Mouse (Mus musculus): ENCODE results near the gene Borcs5. TPM values are rescaled to one million over a fixed set of nuclear protein-coding genes. Genes with fewer than 3 reads are reported as not detected.

Borcs5 gene
- polyA plus RNA-seq, 1 experiment from 2014 or later, result 13.5 TPM

- Histone ChIP-seq H3K4me3 (ENCODE audit: low read depth, low read length) (no peak overlapping the region), H3K9ac (ENCODE audit: low read depth, low read length) (no peak overlapping the region), H3K4me1 (replicated peaks; ENCODE audit: control insufficient read depth, insufficient read depth, low read length) (peaks cover 18% of the 10 kb centered on the region; the same call in 1 of the 2 replicates), H3K4me2 (replicated peaks; ENCODE audit: low read depth) (no peak overlapping the region), H3K9me3 (ENCODE audit: control insufficient read depth) (no peaks in the 10 kb centered on the region), H3K36me3 (ENCODE audit: control insufficient read depth, insufficient read depth) (peaks cover 41% of the 10 kb centered on the region), H3K27ac (ENCODE audit: low read depth, low read length) (no peak overlapping the region), H3K27me3 (replicated peaks; ENCODE audit: control insufficient read depth, insufficient read depth, low read length) (no peaks in the 10 kb centered on the region)
- no peak for TF ChIP-seq CTCF (IDR thresholded peaks at IDR 0.05; ENCODE audit: low read depth)
- WGBS, result 74% methylated on average over 5 of the region's 5 CpGs
- ATAC-seq, result no peak
These were observed 80.8 kb downstream of the Borcs5 start for GRCm38 (mm10) chr6:134720150-134720549.

DNA sequence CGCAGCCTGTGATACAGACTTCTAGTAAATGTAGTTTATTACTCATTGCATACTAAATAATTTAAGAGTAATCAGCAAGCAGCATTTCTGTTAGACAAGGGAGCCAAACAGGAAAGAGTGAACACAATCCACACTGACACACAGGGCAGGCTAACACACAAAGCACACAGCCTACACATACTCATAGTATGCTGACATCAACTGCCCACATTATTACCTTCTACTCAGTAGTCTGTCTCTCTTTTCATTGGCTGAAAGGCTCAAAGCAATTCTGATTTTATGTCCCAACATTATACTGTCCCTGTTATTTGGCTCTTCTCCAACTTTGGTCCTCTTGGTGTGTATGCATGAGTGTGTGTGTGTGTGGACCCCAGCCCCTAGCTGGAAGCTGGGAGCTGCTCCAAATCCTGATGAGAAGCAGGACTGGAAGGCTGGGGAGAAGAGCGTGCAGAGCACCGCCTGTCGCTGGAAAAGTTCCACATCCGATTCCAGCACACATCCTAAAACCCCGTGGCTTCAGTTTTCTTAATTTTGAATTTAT is 82.5 kb downstream of the Borcs5 start:
- no peaks in the 10 kb centered on the region for H3K27me3 ChIP-seq (replicated peaks; ENCODE audit: control insufficient read depth, insufficient read depth, low read length)
- H3K4me3 ChIP-seq (ENCODE audit: low read depth, low read length), result no peak overlapping the region
- H3K36me3 ChIP-seq (ENCODE audit: control insufficient read depth, insufficient read depth), result peaks cover 34% of the 10 kb centered on the region
- no peak overlapping the region for H3K4me2 ChIP-seq (replicated peaks; ENCODE audit: low read depth)
- WGBS, result 83% methylated on average over 6 of the region's 6 CpGs
- no peaks in the 10 kb centered on the region for H3K9me3 ChIP-seq (ENCODE audit: control insufficient read depth)
- no peak overlapping the region for H3K27ac ChIP-seq (ENCODE audit: low read depth, low read length)
- no peak for TF ChIP-seq CTCF (IDR thresholded peaks at IDR 0.05; ENCODE audit: low read depth)
- no peak for ATAC-seq
- no peak overlapping the region for H3K9ac ChIP-seq (ENCODE audit: low read depth, low read length)
- H3K4me1 ChIP-seq (replicated peaks; ENCODE audit: control insufficient read depth, insufficient read depth, low read length), result peaks cover 15% of the 10 kb centered on the region

GRCm38 (mm10) chr6:134722906-134723305 is 83.6 kb downstream of the Borcs5 start:
- WGBS, result 60% methylated on average over 8 of the region's 8 CpGs
- H3K27ac ChIP-seq (ENCODE audit: low read depth, low read length), result no peak overlapping the region
- H3K36me3 ChIP-seq (ENCODE audit: control insufficient read depth, insufficient read depth), result peaks cover 23% of the 10 kb centered on the region

DNA sequence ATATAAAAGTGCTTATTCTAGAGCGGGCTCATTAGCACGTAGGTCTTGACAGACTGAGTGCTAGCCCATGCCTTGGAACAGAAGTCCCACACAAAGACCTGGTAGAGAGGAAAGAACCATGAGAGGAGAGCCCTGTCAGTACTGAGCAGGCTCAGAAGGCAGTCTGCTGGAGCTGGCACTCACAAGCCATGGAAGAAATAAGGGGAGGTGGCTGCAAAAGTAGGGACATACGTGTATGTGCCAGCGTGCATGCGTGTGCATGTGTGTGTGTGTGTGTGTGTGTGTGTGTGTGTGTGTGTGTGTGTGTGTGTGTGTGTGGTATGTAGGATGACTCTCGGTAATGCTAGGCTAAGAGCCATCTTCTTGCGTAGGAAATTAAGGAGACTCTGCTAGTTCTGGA is 84.0 kb downstream of the Borcs5 start:
- no peak overlapping the region for H3K9ac ChIP-seq (ENCODE audit: low read depth, low read length)
- no peak overlapping the region for H3K4me2 ChIP-seq (replicated peaks; ENCODE audit: low read depth)
- peaks cover 19% of the 10 kb centered on the region for H3K36me3 ChIP-seq (ENCODE audit: control insufficient read depth, insufficient read depth)

More at GRCm38 (mm10) chr6:134722906-134723305, 83.6 kb downstream of the Borcs5 start:
- no peak overlapping the region for H3K9ac ChIP-seq (ENCODE audit: low read depth, low read length)
- no peaks in the 10 kb centered on the region for H3K9me3 ChIP-seq (ENCODE audit: control insufficient read depth)
- peaks cover 11% of the 10 kb centered on the region for H3K4me1 ChIP-seq (replicated peaks; ENCODE audit: control insufficient read depth, insufficient read depth, low read length)
- H3K4me3 ChIP-seq (ENCODE audit: low read depth, low read length), result no peak overlapping the region
- no peak for ATAC-seq
- no peak for TF ChIP-seq CTCF (IDR thresholded peaks at IDR 0.05; ENCODE audit: low read depth)
- H3K27me3 ChIP-seq (replicated peaks; ENCODE audit: control insufficient read depth, insufficient read depth, low read length), result no peaks in the 10 kb centered on the region
- no peak overlapping the region for H3K4me2 ChIP-seq (replicated peaks; ENCODE audit: low read depth)

DNA sequence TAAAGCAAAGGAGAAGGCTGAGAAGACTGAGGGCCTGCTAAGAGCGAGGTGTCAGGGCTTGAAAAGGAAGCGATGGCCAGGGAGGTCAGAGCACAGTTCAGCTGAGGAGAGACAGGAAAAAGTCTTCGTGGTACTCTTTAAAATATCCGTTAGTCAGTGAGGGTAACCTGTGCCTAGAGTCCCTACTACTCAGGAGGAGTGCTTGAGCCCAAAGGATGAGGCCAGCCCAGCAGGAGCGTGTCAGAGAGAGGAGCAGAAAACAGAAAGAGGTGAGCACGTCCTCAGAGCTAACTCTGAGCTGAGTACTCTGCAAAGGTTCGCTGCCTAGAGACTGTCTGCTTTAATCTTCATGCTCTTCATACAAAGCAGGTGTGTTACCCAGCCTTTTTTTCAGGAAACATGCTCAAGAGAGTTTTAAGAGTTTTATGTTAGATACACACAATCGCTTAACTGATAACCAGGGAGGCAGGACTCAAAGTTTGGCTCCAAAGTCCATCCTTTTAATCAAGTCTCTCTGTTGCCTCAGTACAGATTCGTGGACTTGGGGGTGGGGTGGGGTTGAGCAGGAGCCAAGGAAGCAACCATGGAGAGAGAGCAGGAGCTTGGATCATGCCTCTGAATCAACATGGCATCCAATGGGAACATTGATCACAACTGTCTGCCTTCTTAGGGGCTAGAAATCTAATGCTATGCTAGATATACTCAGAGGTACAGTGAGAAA is 84.7 kb downstream of the Borcs5 start:
- ATAC-seq, result peak; percentile 85
- H3K36me3 ChIP-seq (ENCODE audit: control insufficient read depth, insufficient read depth), result peaks cover 13% of the 10 kb centered on the region; the same call in 1 of the 2 replicates
- H3K9ac ChIP-seq (ENCODE audit: low read depth, low read length), result no peak overlapping the region
- H3K4me2 ChIP-seq (replicated peaks; ENCODE audit: low read depth), result peak overlapping the region; percentile 4; the same call in 1 of the 2 replicates
- 45% methylated on average over 9 of the region's 9 CpGs for WGBS
- H3K9me3 ChIP-seq (ENCODE audit: control insufficient read depth), result no peaks in the 10 kb centered on the region
- TF ChIP-seq CTCF (IDR thresholded peaks at IDR 0.05; ENCODE audit: low read depth), result no peak
- no peaks in the 10 kb centered on the region for H3K27me3 ChIP-seq (replicated peaks; ENCODE audit: control insufficient read depth, insufficient read depth, low read length)
- H3K27ac ChIP-seq (ENCODE audit: low read depth, low read length), result peak overlapping the region; percentile 64
- no peak overlapping the region for H3K4me3 ChIP-seq (ENCODE audit: low read depth, low read length)
- H3K4me1 ChIP-seq (replicated peaks; ENCODE audit: control insufficient read depth, insufficient read depth, low read length), result peaks cover 4% of the 10 kb centered on the region

More for the DNA sequence above, 84.0 kb downstream of the Borcs5 start:
- Histone ChIP-seq H3K9me3 (ENCODE audit: control insufficient read depth) (no peaks in the 10 kb centered on the region), H3K27ac (ENCODE audit: low read depth, low read length) (peak overlapping the region; percentile 64; the same call in 1 of the 2 replicates), H3K27me3 (replicated peaks; ENCODE audit: control insufficient read depth, insufficient read depth, low read length) (no peaks in the 10 kb centered on the region), H3K4me3 (ENCODE audit: low read depth, low read length) (no peak overlapping the region), H3K4me1 (replicated peaks; ENCODE audit: control insufficient read depth, insufficient read depth, low read length) (peaks cover 7% of the 10 kb centered on the region)
- WGBS, result 85% methylated on average over 7 of the region's 7 CpGs
- ATAC-seq, result no peak
- no peak for TF ChIP-seq CTCF (IDR thresholded peaks at IDR 0.05; ENCODE audit: low read depth)

GRCm38 (mm10) chr6:134725406-134725805 is 86.1 kb downstream of the Borcs5 start:
- H3K27ac ChIP-seq (ENCODE audit: low read depth, low read length), result peak overlapping the region; percentile 37; the same call in 1 of the 2 replicates
- no peak overlapping the region for H3K4me3 ChIP-seq (ENCODE audit: low read depth, low read length)
- H3K4me2 ChIP-seq (replicated peaks; ENCODE audit: low read depth), result no peak overlapping the region
- peaks cover 4% of the 10 kb centered on the region for H3K4me1 ChIP-seq (replicated peaks; ENCODE audit: control insufficient read depth, insufficient read depth, low read length)
- no peak overlapping the region for H3K9ac ChIP-seq (ENCODE audit: low read depth, low read length)
- H3K36me3 ChIP-seq (ENCODE audit: control insufficient read depth, insufficient read depth), result peaks cover 10% of the 10 kb centered on the region; the same call in 1 of the 2 replicates
- H3K9me3 ChIP-seq (ENCODE audit: control insufficient read depth), result no peaks in the 10 kb centered on the region
- no peak for TF ChIP-seq CTCF (IDR thresholded peaks at IDR 0.05; ENCODE audit: low read depth)
- H3K27me3 ChIP-seq (replicated peaks; ENCODE audit: control insufficient read depth, insufficient read depth, low read length), result no peaks in the 10 kb centered on the region
- no peak for ATAC-seq

Data from intestine, postnatal 0 days (tissue).